Mouse (Mus musculus) thymus, postnatal 10 days (tissue): ENCODE results near the gene Gnptab.
"Not testable (repeated sequence)": the region's sequence is repeated elsewhere in the genome, so short reads cannot be mapped to it uniquely, and the experiment has no call there.

ENCODE experiments used
- DNase-seq, 2 experiments: peaks; one replicate each; pipeline ENCODE4 v3.0.0; 2021; ENCODE audit warnings: low spot score in 2 of 2

Gnptab gene

GRCm38 (mm10) chr10:88412290-88412995 is 33.5 kb downstream of the Gnptab start:
- no peak for DNase-seq

GRCm38 (mm10) chr10:88417686-88418085 is 38.8 kb downstream of the Gnptab start:
- DNase-seq = no peak

GRCm38 (mm10) chr10:88420141-88420541 is 41.2 kb downstream of the Gnptab start:
- no peak for DNase-seq

DNA sequence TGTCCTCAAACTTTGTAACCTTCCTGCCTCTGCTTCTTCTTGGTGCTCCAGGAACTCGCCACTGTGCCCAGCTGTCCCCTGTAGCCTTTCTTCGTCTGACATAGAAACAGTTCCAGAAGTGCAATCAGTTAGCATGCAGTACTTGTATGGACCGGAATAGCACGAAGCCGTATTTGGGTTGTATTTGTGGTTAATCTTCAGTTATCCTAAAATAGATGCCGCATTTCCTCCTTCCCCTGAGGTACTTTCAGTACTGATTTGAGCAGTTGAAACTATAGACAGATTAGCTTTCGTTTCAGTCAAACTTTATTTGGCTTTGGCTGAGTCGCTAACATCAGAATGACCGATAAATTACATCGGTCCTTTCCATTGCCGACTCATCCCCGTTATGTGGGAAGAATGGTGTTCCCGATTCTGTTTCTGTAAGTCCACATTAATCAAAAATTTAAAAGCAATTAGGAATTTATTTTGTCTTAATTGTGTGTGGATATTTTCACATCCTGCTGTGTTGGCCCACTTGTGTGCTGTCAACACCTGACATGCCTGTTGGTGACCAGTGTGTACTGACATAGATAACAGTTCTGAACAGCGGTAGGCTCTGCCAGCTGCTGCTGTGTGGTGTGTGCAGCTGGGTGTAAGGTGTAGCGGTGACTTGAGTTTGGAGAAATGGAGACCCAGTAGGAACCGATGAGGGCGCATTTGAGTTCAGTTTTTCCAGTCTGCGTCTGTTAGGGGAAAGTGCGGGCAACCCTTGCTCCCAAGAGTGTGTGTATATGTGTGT is 41.9 kb downstream of the Gnptab start:
- no peak for DNase-seq

DNA sequence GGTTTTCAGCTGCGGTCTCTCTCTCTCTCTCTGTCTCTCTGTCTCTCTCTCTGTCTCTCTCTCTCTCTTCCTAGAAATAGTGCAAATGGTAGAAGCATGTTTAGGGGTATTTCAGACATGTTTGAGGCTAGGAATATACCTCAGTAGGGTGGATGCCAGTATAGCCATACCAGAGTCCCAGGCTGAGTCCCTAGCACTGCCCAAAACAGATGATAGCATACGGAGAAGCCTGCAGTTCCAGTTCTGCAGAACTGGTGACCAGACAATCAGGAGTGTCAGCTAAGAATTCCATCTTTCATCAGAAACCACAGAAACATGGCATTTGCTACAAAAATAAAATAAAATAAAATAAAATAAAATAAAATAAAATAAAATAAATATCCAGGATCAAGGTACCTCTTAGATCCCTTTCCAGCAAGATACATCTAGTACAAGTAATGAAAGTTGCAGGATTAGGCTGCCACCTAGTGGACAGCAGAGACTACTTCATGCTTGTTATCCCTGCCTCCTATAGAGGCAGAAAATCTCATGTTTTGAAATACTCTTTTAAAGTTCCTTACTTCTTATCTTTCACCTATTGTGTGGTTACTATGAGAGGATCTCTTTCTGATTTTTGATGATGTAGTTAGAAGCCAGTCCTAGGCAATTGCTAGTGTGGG is 47.4 kb downstream of the Gnptab start:
- peak; percentile 24 to 60 for DNase-seq

GRCm38 (mm10) chr10:88426896-88427295 is 48.0 kb downstream of the Gnptab start:
- no peak for DNase-seq

- DNase-seq = no peak
Measured at GRCm38 (mm10) chr10:88427998-88428397, 49.1 kb downstream of the Gnptab start.

DNA sequence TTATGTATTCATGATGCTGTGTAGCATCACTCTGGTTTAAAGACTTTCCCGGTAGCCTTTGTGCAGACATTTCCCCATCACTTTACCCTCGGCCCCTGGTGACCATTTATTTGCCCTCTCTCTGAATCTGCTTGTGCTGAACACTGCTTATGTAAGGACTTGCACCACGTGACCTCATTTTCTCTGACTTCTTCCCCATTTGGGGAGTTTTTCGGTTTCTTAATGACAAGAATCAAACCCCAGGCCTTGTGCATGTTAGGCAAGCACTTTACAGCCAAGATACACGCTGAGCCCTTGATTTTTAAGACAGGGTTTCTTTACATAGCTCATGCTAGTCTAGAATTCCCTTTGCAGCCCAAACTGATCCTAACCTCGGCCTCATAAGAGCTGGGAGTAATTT is 62.3 kb downstream of the Gnptab start:
- DNase-seq = no peak

GRCm38 (mm10) chr10:88451221-88451620 is 72.3 kb downstream of the Gnptab start:
- DNase-seq = no peak

DNA sequence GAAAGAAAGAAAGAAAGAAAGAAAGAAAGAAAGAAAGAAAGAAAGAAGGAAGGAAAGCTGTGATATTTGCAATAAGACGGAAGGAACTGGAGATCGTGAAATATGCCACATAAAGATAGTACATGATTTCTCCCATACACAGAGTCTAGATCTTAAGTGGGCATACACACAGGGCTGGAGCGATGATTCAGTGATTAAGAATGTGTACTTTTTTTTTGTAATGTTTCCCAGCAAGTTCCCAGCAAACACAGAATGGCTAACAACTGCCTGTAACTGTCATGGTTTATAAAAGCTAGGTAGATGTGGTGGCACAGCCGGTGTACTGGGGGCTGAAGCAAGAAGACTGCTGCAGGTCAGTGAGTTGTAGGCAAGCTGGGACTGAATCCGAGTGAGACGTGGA is 73.1 kb downstream of the Gnptab start:
- no peak for DNase-seq

DNA sequence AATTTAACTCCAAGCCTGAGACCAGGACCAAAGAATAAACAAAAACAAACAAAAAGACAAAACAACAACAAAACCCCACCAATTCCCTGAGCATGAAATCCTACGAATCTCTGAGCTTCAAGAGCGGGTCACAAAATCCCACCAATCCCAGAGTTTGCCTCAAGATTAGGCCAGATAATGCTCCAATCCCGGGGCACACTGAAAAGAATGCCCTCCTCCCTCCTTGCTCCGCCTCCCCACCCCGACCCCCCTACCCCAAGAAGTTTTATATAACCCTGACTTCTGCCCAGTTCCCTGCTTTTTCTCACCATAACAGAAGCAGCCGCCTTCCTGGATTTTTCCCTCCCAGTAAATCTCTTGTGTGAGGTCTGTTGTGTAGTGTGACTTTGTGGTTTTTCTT is 78.9 kb downstream of the Gnptab start:
- DNase-seq = no peak

GRCm38 (mm10) chr10:88459502-88459992 is 80.6 kb downstream of the Gnptab start, which contains the start of gene Sycp3:
Gene Sycp3 (plus strand): TSS chr10:88459569.
- no peak for DNase-seq

DNA sequence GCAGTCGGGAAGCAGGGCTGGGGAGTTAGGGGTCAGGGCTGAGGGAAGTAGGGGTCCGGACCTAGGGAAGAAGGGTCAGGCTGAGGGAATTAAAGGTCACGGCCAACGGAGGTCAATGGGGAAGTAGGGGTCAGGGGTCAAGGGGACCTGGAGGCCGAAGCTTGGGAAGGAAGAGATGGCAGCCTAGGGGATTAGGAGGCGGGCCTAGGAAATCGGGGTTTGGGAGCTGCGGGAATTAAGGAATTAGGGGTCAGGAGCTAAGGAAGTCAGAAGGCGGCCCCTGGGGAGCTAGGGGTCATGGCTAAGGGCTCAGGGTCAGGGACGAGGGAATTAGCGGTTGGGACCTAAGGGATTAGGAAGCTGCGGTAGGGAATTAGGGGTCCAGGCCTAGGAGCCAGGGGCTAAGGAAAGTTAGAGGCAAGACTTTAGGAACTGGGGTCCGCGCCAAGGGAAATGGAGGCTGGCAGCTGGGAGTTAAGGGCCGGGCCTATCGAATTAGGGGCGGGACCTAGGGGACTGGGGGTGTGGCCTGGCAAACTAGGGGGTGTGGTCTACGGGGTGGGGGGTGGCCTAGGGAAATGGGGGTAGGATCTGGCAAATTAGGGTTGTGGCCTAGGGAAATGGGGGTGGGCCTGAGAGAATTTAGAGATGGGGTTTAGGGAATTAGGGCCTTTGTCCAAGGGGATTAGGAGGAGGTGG is 81.3 kb downstream of the Gnptab start:
- DNase-seq = no peak

DNA sequence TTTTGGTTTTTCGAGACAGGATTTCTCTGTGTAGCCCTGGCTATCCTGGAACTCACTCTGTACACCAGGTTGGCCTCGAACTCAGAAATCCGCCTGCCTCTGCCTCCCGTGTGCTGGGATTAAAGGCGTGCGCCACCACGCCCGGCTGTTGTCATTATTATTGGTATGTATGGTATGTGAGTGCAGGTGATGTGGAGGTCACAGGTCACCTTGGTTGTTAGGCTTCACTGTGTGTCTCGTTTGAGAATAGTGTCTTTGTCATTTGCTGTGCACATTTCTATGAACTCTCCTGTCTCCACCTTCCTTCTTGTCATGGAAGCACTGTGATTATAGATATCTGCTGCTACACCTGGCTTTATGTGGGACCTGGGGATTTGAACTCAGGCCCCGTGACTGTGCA is 103.9 kb downstream of the Gnptab start:
- DNase-seq = not testable (repeated sequence)

DNA sequence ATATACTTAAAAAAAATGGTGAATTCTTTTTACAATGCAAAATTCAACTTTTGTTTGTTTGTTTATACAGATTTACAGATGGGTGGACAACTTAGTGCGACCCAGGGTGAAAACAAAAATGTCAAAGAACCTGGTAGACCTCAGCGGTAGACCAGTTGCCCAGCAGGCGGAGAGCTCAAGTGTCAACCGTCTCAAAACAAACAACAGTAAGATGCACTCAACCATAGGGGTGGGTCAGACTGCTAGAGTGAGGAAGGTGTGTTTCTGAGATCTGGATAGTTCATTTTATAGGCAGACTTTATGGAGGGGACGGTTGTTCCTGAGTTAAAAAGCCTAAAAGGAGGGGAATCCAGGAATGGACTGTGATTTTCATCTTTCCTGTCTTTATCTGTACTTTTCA is 109.7 kb downstream of the Gnptab start:
- no peak for DNase-seq

GRCm38 (mm10) chr10:88491632-88492031 is 112.7 kb downstream of the Gnptab start:
- no peak for DNase-seq

DNA sequence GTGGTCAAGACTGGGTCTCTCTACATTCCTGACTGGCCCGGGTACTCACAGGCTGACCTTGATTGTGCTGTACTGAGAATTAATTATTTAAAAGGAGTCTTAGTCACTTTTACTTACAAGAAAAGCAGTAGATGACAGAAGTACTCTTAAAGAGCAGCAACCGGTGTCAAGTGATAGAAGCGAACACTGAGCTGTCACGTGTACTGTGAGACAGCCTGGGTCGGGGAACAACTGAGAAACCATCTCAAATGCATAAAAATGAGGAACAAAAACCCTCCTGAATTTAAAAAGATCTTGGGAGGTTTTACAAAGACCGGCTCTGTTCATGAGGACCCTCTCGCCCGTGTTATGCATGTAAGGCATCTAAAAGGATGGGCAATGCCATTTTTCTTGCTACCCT is 113.7 kb downstream of the Gnptab start:
- DNase-seq = no peak

GRCm38 (mm10) chr10:88494959-88495587 is 116.1 kb downstream of the Gnptab start:
- no peak for DNase-seq
